Mouse (Mus musculus) lung, embryonic 14.5 days (tissue): ENCODE measurements around the gene Dab2. TPM values are rescaled to one million over a fixed set of nuclear protein-coding genes. Genes with fewer than 3 reads are reported as not detected.
A peak's percentile ranks its signal among the peaks of the same experiment; 100 is the strongest.

Source experiments
- ATAC-seq: fragments of 200-750 bp; cut with Nextera tagmentation; 2 replicates; pipeline ENCODE4 v1.8.0; 2017; ENCODE audit warnings: mild to moderate bottlenecking, moderate TSS enrichment, moderate library complexity; ENCODE audit not compliant: insufficient read depth
- DNase-seq: peaks from one replicate; pipeline ENCODE4 v3.0.0-alpha.2; 2015
- H3K27ac ChIP-seq: fragments of 300-500 bp; sonication (generic); 2 replicates; pipeline ENCODE4 v1.5.1; 2014; ENCODE audit warnings: low read depth, mild to moderate bottlenecking, moderate library complexity
- H3K27me3 ChIP-seq: fragments of 300-500 bp; sonication (generic); 2 replicates; pipeline ENCODE4 v1.6.1; 2014; ENCODE audit warnings: low read length, control low read depth; ENCODE audit not compliant: insufficient read depth
- H3K36me3 ChIP-seq: fragments of 300-500 bp; sonication (generic); 2 replicates; pipeline ENCODE4 v1.6.1; 2014; ENCODE audit warnings: control low read depth; ENCODE audit not compliant: insufficient read depth
- H3K4me1 ChIP-seq: fragments of 300-500 bp; sonication (generic); 2 replicates; pipeline ENCODE4 v1.6.1; 2014; ENCODE audit warnings: antibody characterized with exemption, control low read depth; ENCODE audit not compliant: insufficient read depth
- H3K4me2 ChIP-seq: fragments of 300-500 bp; sonication (generic); 2 replicates; pipeline ENCODE4 v1.6.1; 2014; ENCODE audit warnings: mild to moderate bottlenecking
- H3K4me3 ChIP-seq: fragments of 300-500 bp; sonication (generic); 2 replicates; pipeline ENCODE4 v1.5.1; 2014; ENCODE audit warnings: low read depth, low read length
- H3K9ac ChIP-seq: fragments of 300-500 bp; sonication (generic); 2 replicates; pipeline ENCODE4 v1.6.1; 2014
- H3K9me3 ChIP-seq: fragments of 300-500 bp; sonication (generic); 2 replicates; pipeline ENCODE4 v1.6.1; 2016; ENCODE audit warnings: low read depth, low read length, control low read depth
- CTCF ChIP-seq: IDR thresholded peaks from 2 replicates; pipeline ENCODE4 v1.5.1; 2016; ENCODE audit warnings: antibody characterized with exemption, low read depth
- WGBS: fragments of 180-500 bp; shearing (Covaris S2); extraction: QIAGEN DNeasy Blood & Tissue Kit; methylation state at CpG from one replicate; pipeline ENCODE4 v1.1.7; 2014; 5-methylcytosine and 5-hydroxymethylcytosine counted together
- polyA plus RNA-seq: library from polyadenylated mRNA; unstranded; fragments of >200 nt; fragmentation: Nextera tagmentation; extraction: Ambion mirVana; gene quantifications from 2 replicates; pipeline ENCODE4 v1.2.1, GENCODE M21; 2014

The Dab2 gene
- 50.0 and 53.2 TPM in 2 replicates for polyA plus RNA-seq

GRCm38 (mm10) chr15:6299554-6299953 lies at the start of gene Dab2:
TSS of gene Dab2 (plus strand) at chr15:6299788.
- no peak for TF ChIP-seq CTCF
- Histone ChIP-seq H3K4me2 (no peak within 1 kb of the TSS), H3K4me3 (no peak within 1 kb of the TSS), H3K27me3 (no peaks in the 10 kb centered on the region), H3K9me3 (no peaks in the 10 kb centered on the region), H3K4me1 (no peaks in the 10 kb centered on the region), H3K36me3 (no peaks in the 10 kb centered on the region), H3K9ac (no peak within 1 kb of the TSS), H3K27ac (no peak within 1 kb of the TSS)
- WGBS, result 87% methylated on average over 3 of the region's 3 CpGs
- DNase-seq (no peak), ATAC-seq (no peak)

- H3K36me3 ChIP-seq, result no peaks in the 10 kb centered on the region
- no peak overlapping the region for H3K9ac ChIP-seq
- 75% methylated on average over 2 of the region's 2 CpGs for WGBS
- no peaks in the 10 kb centered on the region for H3K27me3 ChIP-seq
- TF ChIP-seq CTCF, result no peak
- DNase-seq (no peak), ATAC-seq (no peak)
- no peak overlapping the region for H3K4me3 ChIP-seq
- H3K4me2 ChIP-seq, result no peak overlapping the region
- H3K4me1 ChIP-seq, result no peaks in the 10 kb centered on the region
- no peak overlapping the region for H3K27ac ChIP-seq
- H3K9me3 ChIP-seq, result no peaks in the 10 kb centered on the region
Observed at GRCm38 (mm10) chr15:6253471-6253870, 46.1 kb upstream of the Dab2 start.

- DNase-seq (no peak), ATAC-seq (no peak)
- WGBS, result 92% methylated on average over 2 of the region's 2 CpGs
- Histone ChIP-seq H3K4me1 (no peaks in the 10 kb centered on the region), H3K27ac (no peak overlapping the region), H3K27me3 (no peaks in the 10 kb centered on the region), H3K9ac (no peak overlapping the region), H3K4me2 (no peak overlapping the region), H3K36me3 (no peaks in the 10 kb centered on the region), H3K9me3 (no peaks in the 10 kb centered on the region), H3K4me3 (no peak overlapping the region)
- no peak for TF ChIP-seq CTCF
Observed at GRCm38 (mm10) chr15:6254383-6254782, 45.2 kb upstream of the Dab2 start.

GRCm38 (mm10) chr15:6257049-6257448 lies 42.5 kb upstream of the Dab2 start:
- Histone ChIP-seq H3K9me3 (no peaks in the 10 kb centered on the region), H3K9ac (no peak overlapping the region), H3K4me3 (no peak overlapping the region), H3K27ac (no peak overlapping the region), H3K36me3 (no peaks in the 10 kb centered on the region), H3K4me2 (no peak overlapping the region), H3K27me3 (no peaks in the 10 kb centered on the region), H3K4me1 (0 out of 2 replicates have a peak, but pooled peaks cover 3% of the 10 kb centered on the region)
- no peak for TF ChIP-seq CTCF
- no peak for DNase-seq
- 81% methylated on average over 2 of the region's 2 CpGs for WGBS
- ATAC-seq, result no peak

- no peak overlapping the region for H3K4me3 ChIP-seq
- peak; percentile 80 for ATAC-seq
- H3K9me3 ChIP-seq, result no peaks in the 10 kb centered on the region
- no peaks in the 10 kb centered on the region for H3K36me3 ChIP-seq
- no peak overlapping the region for H3K9ac ChIP-seq
- 0 out of 2 replicates have a peak, but pooled peaks cover 3% of the 10 kb centered on the region for H3K4me1 ChIP-seq
- no peak for TF ChIP-seq CTCF
- no peaks in the 10 kb centered on the region for H3K27me3 ChIP-seq
- DNase-seq, result peak; percentile 48
- H3K27ac ChIP-seq, result peak overlapping the region; percentile 74; the same call in 1 of the 2 replicates
- WGBS, result 12% methylated on average over 3 of the region's 3 CpGs
- H3K4me2 ChIP-seq, result no peak overlapping the region
Observed at GRCm38 (mm10) chr15:6259957-6260740, 39.4 kb upstream of the Dab2 start.

- H3K4me2 ChIP-seq, result no peak overlapping the region
- H3K4me3 ChIP-seq, result no peak overlapping the region
- DNase-seq (no peak), ATAC-seq (no peak)
- no peak overlapping the region for H3K9ac ChIP-seq
- H3K27ac ChIP-seq, result peak overlapping the region; percentile 74; the same call in 1 of the 2 replicates
- no peaks in the 10 kb centered on the region for H3K9me3 ChIP-seq
- no peak for TF ChIP-seq CTCF
- 46% methylated on average over 6 of the region's 6 CpGs for WGBS
- H3K36me3 ChIP-seq, result no peaks in the 10 kb centered on the region
- H3K27me3 ChIP-seq, result no peaks in the 10 kb centered on the region
- 0 out of 2 replicates have a peak, but pooled peaks cover 3% of the 10 kb centered on the region for H3K4me1 ChIP-seq
Observed at GRCm38 (mm10) chr15:6260741-6261430, 38.7 kb upstream of the Dab2 start.

GRCm38 (mm10) chr15:6267147-6267758 lies 32.3 kb upstream of the Dab2 start:
- no peaks in the 10 kb centered on the region for H3K27me3 ChIP-seq
- 41% methylated on average over 3 of the region's 3 CpGs for WGBS
- H3K9ac ChIP-seq, result no peak overlapping the region
- TF ChIP-seq CTCF, result no peak
- H3K4me2 ChIP-seq, result no peak overlapping the region
- H3K4me3 ChIP-seq, result no peak overlapping the region
- ATAC-seq, result peak; percentile 86
- peak overlapping the region; percentile 65 for H3K27ac ChIP-seq
- no peaks in the 10 kb centered on the region for H3K9me3 ChIP-seq
- H3K36me3 ChIP-seq, result no peaks in the 10 kb centered on the region
- peak; percentile 69 for DNase-seq
- H3K4me1 ChIP-seq, result no peaks in the 10 kb centered on the region
